Mouse (Mus musculus) liver, embryonic 13.5 days (tissue): ENCODE data around the gene Gm11437. TPM values are rescaled to one million over a fixed set of nuclear protein-coding genes. Genes with fewer than 3 reads are reported as not detected.
A peak's percentile ranks its signal among the peaks of the same experiment; 100 is the strongest.

ENCODE experiments used
- ATAC-seq: fragments of 200-750 bp; cut with Nextera tagmentation; 2 replicates; pipeline ENCODE4 v1.8.0; 2017; ENCODE audit warnings: low read depth, mild to moderate bottlenecking, moderate number of reproducible peaks, moderate library complexity
- DNase-seq: peaks from one replicate; pipeline ENCODE4 v3.0.0; 2022
- H3K27ac ChIP-seq: fragments of 300-500 bp; sonication (generic); 2 replicates; pipeline ENCODE4 v1.5.1; 2015; ENCODE audit warnings: moderate library complexity, mild to moderate bottlenecking, inconsistent platforms
- H3K27me3 ChIP-seq: fragments of 300-500 bp; sonication (generic); 2 replicates; pipeline ENCODE4 v1.6.1; 2015; ENCODE audit warnings: mild to moderate bottlenecking, inconsistent platforms
- H3K36me3 ChIP-seq: fragments of 300-500 bp; sonication (generic); 2 replicates; pipeline ENCODE4 v1.6.1; 2015; ENCODE audit warnings: mild to moderate bottlenecking, inconsistent platforms
- H3K4me1 ChIP-seq: fragments of 300-500 bp; sonication (generic); replicated peaks from 2 replicates; pipeline ENCODE4 v1.6.1; 2015; ENCODE audit warnings: inconsistent platforms
- H3K4me2 ChIP-seq: fragments of 300-500 bp; sonication (generic); 2 replicates; pipeline ENCODE4 v1.6.1; 2015; ENCODE audit warnings: inconsistent platforms, mild to moderate bottlenecking, moderate library complexity
- H3K4me3 ChIP-seq: fragments of 300-500 bp; sonication (generic); replicated peaks from 2 replicates; pipeline ENCODE4 v1.5.1; 2015; ENCODE audit warnings: mild to moderate bottlenecking, inconsistent platforms
- H3K9ac ChIP-seq: fragments of 300-500 bp; sonication (generic); 2 replicates; pipeline ENCODE4 v1.6.1; 2015; ENCODE audit warnings: mild to moderate bottlenecking, inconsistent platforms
- H3K9me3 ChIP-seq: fragments of 300-500 bp; sonication (generic); replicated peaks from 2 replicates; pipeline ENCODE4 v1.6.1; 2016; ENCODE audit warnings: inconsistent platforms
- WGBS: fragments of 180-500 bp; shearing (Covaris S2); methylation state at CpG from one replicate; pipeline ENCODE4 v1.1.7; 2015; ENCODE audit not compliant: insufficient replicate concordance; 5-methylcytosine and 5-hydroxymethylcytosine counted together
- polyA plus RNA-seq: library from polyadenylated mRNA; unstranded; fragments of >200 nt; fragmentation: Nextera tagmentation; extraction: Ambion mirVana; gene quantifications from 2 replicates; pipeline ENCODE4 v1.2.1, GENCODE M21; 2015

Gm11437 gene
- polyA plus RNA-seq, 1 experiment from 2014 or later, result not detected

DNA sequence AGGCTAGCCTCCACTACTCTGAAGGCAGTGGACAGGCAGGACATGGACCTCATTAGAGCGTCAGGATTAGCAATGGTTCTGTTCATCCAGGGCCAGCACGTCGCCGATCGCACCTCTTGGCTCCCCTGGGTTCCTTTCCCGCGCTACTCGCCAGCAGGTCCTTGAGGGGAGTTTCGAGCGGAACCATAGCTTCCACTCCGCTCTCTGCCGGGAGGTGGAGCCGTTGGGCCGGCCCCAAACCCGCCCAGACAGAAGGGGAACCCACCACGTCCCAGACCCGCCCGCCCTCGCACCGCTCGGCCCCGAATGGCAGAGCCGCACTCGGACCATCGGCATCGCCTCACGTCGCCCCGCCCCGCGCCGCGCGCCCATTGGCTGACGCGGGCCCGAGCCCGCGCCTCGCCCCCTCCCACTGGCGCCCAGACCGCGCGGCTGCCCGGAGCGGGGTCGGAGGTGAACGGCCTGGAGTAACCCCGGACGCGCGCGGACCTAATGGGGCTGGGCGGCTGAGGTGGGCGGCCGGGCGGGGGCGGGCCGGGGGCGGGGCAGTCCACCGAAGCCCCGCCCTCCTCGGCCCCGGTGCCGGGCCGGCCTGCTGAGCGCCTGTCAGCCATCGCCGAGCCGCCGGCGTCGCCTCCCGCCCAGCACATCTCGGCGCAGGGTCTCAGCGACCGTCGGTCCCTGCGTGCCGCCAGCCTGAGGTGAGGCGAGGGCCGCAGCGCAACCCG lies 12.1 kb upstream of the Gm11437 start:
- peak; percentile 93 for DNase-seq
- H3K4me3 ChIP-seq, result peak overlapping the region; percentile 84
- no peaks in the 10 kb centered on the region for H3K9me3 ChIP-seq
- H3K4me2 ChIP-seq, result peak overlapping the region; percentile 98
- WGBS, result under 1% methylated on average over 75 of the region's 85 CpGs
- peak overlapping the region; percentile 85 for H3K9ac ChIP-seq
- peaks cover 46% of the 10 kb centered on the region for H3K4me1 ChIP-seq
- H3K27me3 ChIP-seq, result no peaks in the 10 kb centered on the region
- peak; percentile 95 for ATAC-seq
- H3K36me3 ChIP-seq, result no peaks in the 10 kb centered on the region
- H3K27ac ChIP-seq, result peak overlapping the region; percentile 90

DNA sequence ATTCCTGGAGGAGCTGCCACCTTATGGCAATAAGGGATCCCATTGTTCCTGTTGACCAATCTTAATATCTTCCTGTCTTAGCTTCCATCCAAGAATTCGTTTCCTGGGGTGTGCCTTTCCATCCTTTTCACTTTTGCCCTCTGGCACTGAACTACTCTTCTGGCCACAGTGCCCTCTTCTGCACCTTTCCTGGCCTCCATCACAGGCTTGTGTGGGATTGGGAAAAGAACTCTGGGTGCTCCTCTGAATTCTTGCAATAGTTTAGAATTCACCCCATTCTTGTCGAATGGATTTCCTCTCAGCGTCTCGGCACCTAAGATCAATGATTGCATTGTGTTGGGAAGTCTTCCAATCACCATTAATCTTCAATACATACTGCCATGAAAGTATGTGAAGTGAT lies 11.3 kb upstream of the Gm11437 start:
- Histone ChIP-seq H3K27ac (peak overlapping the region; percentile 90; the same call in 1 of the 2 replicates), H3K27me3 (no peaks in the 10 kb centered on the region), H3K4me2 (peak overlapping the region; percentile 98), H3K9ac (peak overlapping the region; percentile 85), H3K4me1 (peaks cover 50% of the 10 kb centered on the region), H3K4me3 (peak overlapping the region; percentile 84), H3K36me3 (no peaks in the 10 kb centered on the region), H3K9me3 (no peaks in the 10 kb centered on the region)
- DNase-seq (no peak), ATAC-seq (no peak)
- WGBS, result 36% methylated on average over 4 of the region's 4 CpGs

DNA sequence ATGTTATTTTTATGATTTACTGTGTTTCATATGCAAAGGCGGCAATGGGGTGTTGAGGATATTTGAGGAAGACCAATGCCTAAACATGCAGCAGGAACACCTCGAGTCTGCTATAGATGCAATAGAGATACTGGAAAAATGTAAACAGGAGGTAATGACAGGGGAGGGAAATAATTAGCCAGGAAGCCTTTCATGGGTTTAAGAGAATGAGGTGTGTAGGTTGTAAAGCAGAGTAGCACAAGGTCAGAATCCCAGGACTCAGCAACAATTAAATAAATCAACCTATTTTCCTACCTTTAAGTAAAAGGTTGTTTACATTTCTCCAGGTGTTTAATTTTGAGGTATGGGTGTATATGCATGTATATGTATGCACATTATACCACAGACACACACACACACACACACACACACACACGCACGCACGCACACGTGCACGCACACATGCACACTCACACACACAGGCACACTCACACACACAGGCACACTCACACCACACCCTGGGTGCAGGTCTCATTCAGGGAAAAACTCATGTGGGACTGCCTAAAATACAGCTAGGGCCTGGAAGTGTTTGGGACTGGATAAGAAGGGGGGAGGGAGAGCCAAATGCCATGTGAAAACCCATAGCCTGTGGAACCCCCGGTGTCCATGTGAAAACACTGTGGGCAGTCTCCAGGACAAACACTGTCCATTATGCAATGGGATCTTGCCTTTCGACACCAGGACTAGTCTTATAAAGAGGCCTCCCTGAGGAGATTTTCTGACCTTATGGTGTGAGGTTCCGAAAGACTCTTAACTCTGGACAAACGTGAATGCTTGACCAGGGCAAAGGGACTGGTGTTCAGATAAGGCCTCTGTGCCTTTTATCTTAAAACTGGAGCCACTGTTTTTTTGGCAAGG lies 5.5 kb upstream of the Gm11437 start:
- Histone ChIP-seq H3K27ac (no peak overlapping the region), H3K4me1 (peaks cover 17% of the 10 kb centered on the region), H3K4me2 (no peak overlapping the region), H3K4me3 (no peak overlapping the region), H3K36me3 (no peaks in the 10 kb centered on the region), H3K27me3 (no peaks in the 10 kb centered on the region), H3K9ac (no peak overlapping the region), H3K9me3 (no peaks in the 10 kb centered on the region)
- WGBS, result 64% methylated on average over 11 of the region's 11 CpGs
- ATAC-seq (no peak), DNase-seq (no peak)

DNA sequence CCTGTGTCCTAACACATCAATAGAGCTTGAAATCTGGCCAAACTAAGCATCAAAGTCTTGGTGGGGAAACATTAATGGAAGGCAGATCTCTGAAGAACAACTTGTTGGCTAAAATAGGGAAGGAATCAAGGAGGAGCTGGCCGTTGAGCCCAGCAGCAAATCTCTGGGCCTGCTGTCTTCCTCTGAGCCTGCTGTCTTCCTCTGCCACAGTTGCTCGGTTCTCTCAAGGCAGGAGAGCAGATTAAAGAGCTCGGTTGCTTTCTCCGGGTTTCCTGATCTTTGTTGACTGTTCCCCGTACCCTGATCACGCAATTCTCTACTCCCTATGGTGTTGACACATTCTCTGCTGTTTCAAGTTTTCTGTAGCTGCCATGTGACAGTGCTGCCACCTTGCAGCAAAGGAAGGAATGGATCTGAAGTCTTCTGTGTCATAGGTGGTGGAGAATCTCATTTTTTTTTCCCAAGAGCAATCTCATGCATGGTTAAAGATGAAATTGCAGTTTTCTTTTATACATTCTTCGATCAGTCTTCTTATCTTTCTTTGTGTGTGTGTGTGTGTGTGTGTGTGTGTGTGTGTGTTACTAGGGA lies 1.5 kb upstream of the Gm11437 start:
- H3K36me3 ChIP-seq, result no peaks in the 10 kb centered on the region
- no peak overlapping the region for H3K27ac ChIP-seq
- H3K9me3 ChIP-seq, result no peaks in the 10 kb centered on the region
- ATAC-seq (no peak), DNase-seq (no peak)
- peaks cover 9% of the 10 kb centered on the region for H3K4me1 ChIP-seq
- H3K4me3 ChIP-seq, result no peak overlapping the region
- H3K4me2 ChIP-seq, result peak overlapping the region; percentile 13; the same call in 1 of the 2 replicates
- 19% methylated on average over 7 of the region's 7 CpGs for WGBS
- no peak overlapping the region for H3K9ac ChIP-seq
- H3K27me3 ChIP-seq, result no peaks in the 10 kb centered on the region

DNA sequence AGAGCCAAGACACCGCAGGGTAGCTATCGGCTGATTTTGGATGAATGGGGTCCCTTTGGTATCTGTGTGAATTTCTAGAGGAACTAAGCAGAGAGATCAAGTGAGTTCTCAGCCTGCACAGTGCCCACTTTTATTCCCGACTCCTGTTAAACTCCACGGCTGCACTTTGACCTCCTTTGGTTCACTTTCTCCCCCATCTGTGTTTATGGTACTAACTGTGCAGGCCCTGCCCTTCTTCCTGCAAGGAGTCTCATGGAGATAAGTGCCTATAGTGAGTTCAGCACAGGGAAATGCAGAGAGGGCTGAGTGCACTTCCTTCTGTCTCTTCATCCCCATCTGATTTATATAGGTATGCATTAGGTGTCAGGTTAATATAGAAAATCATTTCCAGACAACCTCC lies 2.7 kb downstream of the Gm11437 start:
- H3K4me3 ChIP-seq, result no peak overlapping the region
- 51% methylated on average over 4 of the region's 4 CpGs for WGBS
- no peak for ATAC-seq
- no peaks in the 10 kb centered on the region for H3K9me3 ChIP-seq
- H3K27ac ChIP-seq, result no peak overlapping the region
- H3K4me2 ChIP-seq, result no peak overlapping the region
- H3K9ac ChIP-seq, result no peak overlapping the region
- no peaks in the 10 kb centered on the region for H3K36me3 ChIP-seq
- no peaks in the 10 kb centered on the region for H3K27me3 ChIP-seq
- DNase-seq, result no peak
- no peaks in the 10 kb centered on the region for H3K4me1 ChIP-seq

- Histone ChIP-seq H3K9ac (no peak overlapping the region), H3K27ac (no peak overlapping the region), H3K9me3 (no peaks in the 10 kb centered on the region), H3K4me2 (no peak overlapping the region), H3K36me3 (no peaks in the 10 kb centered on the region), H3K4me3 (no peak overlapping the region), H3K27me3 (no peaks in the 10 kb centered on the region), H3K4me1 (no peaks in the 10 kb centered on the region)
- WGBS, result 75% methylated on average over 6 of the region's 6 CpGs
- ATAC-seq, result no peak
- no peak for DNase-seq
These were observed 3.2 kb downstream of the Gm11437 start for GRCm38 (mm10) chr11:84164123-84164522.

DNA sequence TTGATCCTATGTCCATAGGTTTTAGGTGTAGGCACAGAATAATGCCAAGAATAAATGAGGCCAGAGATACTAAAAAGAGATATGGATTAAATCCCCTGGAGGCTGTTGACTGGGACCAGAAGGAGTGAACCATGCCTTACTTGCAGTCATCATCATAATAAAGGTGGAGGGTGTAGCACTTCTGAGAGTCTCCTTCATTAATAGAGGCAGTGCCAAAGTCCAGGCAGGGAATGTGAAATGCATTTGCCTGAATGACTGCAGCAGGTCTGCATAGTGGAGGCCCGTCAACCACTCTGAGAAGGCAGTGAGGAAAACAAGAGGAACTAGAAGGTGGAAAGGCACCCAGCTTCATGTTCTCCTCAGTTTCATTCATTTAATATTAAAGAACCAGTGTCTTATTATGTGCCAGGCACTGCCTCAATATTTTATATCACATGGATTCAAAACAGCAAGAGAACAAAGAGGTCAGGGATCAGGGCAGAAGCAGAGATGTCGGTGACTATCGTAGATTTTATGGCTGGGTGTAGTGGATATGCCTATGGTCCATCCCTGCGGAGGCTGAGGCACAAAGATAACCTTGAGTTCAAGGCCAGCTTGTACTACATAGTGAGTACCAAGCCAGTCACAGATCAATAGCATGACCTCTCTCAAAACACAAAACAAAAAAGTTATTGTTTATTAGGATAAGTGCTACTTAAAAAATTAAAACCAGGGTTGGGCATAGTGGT lies 10.6 kb downstream of the Gm11437 start:
- ATAC-seq, result no peak
- Histone ChIP-seq H3K9ac (no peak overlapping the region), H3K27me3 (no peaks in the 10 kb centered on the region), H3K4me2 (no peak overlapping the region), H3K4me3 (no peak overlapping the region), H3K4me1 (no peaks in the 10 kb centered on the region), H3K9me3 (no peaks in the 10 kb centered on the region), H3K27ac (no peak overlapping the region), H3K36me3 (no peaks in the 10 kb centered on the region)
- no peak for DNase-seq
- 70% methylated on average over 4 of the region's 4 CpGs for WGBS

DNA sequence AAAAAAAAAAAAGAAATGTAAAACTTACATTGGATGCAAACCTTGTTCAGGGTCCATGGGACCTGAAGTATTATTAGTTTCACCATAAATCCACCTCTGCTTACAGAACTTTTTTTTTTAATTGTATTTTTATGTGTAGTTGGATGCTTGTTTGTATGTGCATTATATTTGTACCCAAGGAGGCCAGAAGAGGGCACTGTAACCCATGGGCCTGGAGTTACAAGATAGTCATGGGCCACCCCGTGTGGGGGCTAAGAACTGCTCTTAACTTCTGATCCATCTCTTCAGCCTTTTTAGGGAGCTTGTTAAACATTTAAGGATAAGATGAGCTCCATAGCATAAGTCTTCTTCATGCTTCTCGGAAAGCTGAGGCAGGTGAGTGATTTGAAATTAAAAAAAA lies 16.4 kb downstream of the Gm11437 start:
- Histone ChIP-seq H3K4me3 (no peak overlapping the region), H3K9me3 (no peaks in the 10 kb centered on the region), H3K36me3 (no peaks in the 10 kb centered on the region), H3K27ac (no peak overlapping the region), H3K4me2 (no peak overlapping the region), H3K27me3 (no peaks in the 10 kb centered on the region), H3K9ac (no peak overlapping the region), H3K4me1 (peaks cover 6% of the 10 kb centered on the region; the same call in 1 of the 2 replicates)
- 45% methylated on average over 2 of the region's 2 CpGs for whole genome bisulfite sequencing
- peak; percentile 15 for DNase-seq
- ATAC-seq, result no peak

DNA sequence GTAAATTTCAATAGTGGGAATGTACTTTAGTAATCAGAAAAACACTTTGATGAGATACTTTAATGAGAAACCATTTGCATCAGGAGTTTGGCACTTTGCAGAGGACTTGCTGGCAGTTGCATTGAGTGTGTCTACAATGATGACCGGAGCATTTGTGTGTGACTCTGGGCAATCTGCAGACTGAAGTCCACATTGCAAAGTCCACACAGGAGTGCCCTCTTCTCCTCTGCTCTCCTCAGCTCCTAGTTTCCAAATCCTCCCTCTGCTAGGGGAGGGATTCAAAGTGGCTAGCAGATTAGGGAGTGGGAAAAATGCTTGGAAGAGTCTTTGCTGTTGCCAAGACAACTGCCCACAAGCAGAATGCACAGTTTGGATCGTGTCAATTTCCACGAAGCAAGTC lies 21.2 kb downstream of the Gm11437 start:
- no peaks in the 10 kb centered on the region for H3K36me3 ChIP-seq
- H3K4me2 ChIP-seq, result no peak overlapping the region
- H3K27me3 ChIP-seq, result peaks cover 5% of the 10 kb centered on the region; the same call in 1 of the 2 replicates
- WGBS, result 59% methylated on average over 3 of the region's 3 CpGs
- H3K9ac ChIP-seq, result no peak overlapping the region
- H3K27ac ChIP-seq, result no peak overlapping the region
- H3K4me1 ChIP-seq, result peaks cover 6% of the 10 kb centered on the region; the same call in 1 of the 2 replicates
- DNase-seq (no peak), ATAC-seq (no peak)
- no peak overlapping the region for H3K4me3 ChIP-seq
- H3K9me3 ChIP-seq, result no peaks in the 10 kb centered on the region

GRCm38 (mm10) chr11:84145201-84145798 lies 22.0 kb downstream of the Gm11437 start:
- H3K27me3 ChIP-seq, result peaks cover 5% of the 10 kb centered on the region; the same call in 1 of the 2 replicates
- ATAC-seq (no peak), DNase-seq (no peak)
- H3K4me2 ChIP-seq, result no peak overlapping the region
- peaks cover 6% of the 10 kb centered on the region; the same call in 1 of the 2 replicates for H3K4me1 ChIP-seq
- WGBS, result 56% methylated on average over 10 of the region's 10 CpGs
- H3K9ac ChIP-seq, result no peak overlapping the region
- H3K4me3 ChIP-seq, result no peak overlapping the region
- no peak overlapping the region for H3K27ac ChIP-seq
- no peaks in the 10 kb centered on the region for H3K36me3 ChIP-seq
- H3K9me3 ChIP-seq, result no peaks in the 10 kb centered on the region
